Mouse (Mus musculus): Measurements from ENCODE around the gene Plekhg1.

Plekhg1 gene

GRCm38 (mm10) chr10:3740148-3740503 lies at the start of gene Plekhg1:
TSS of gene Plekhg1 (plus strand) at chr10:3740364.
- DNase-seq (ENCODE audit: low spot score): no peak

- DNase-seq (ENCODE audit: low spot score): no peak
Measured at GRCm38 (mm10) chr10:3692791-3693190, 47.4 kb upstream of the Plekhg1 start.

GRCm38 (mm10) chr10:3693699-3694280 lies 46.4 kb upstream of the Plekhg1 start:
- DNase-seq (ENCODE audit: low spot score): no peak

- no peak for DNase-seq (ENCODE audit: low spot score)
Measured at GRCm38 (mm10) chr10:3695332-3695905, 44.7 kb upstream of the Plekhg1 start.

- DNase-seq (ENCODE audit: low spot score): no peak
Measured at GRCm38 (mm10) chr10:3696727-3697348, 43.3 kb upstream of the Plekhg1 start.

- DNase-seq (ENCODE audit: low spot score): no peak
Measured at GRCm38 (mm10) chr10:3697500-3697899, 42.7 kb upstream of the Plekhg1 start.

GRCm38 (mm10) chr10:3700225-3701073 lies 39.7 kb upstream of the Plekhg1 start:
- no peak for DNase-seq (ENCODE audit: low spot score)

- no peak for DNase-seq (ENCODE audit: low spot score)
Measured at GRCm38 (mm10) chr10:3701832-3702231, 38.3 kb upstream of the Plekhg1 start.

GRCm38 (mm10) chr10:3702585-3702984 lies 37.6 kb upstream of the Plekhg1 start:
- no peak for DNase-seq (ENCODE audit: low spot score)

- no peak for DNase-seq (ENCODE audit: low spot score)
Measured at GRCm38 (mm10) chr10:3706231-3706630, 33.9 kb upstream of the Plekhg1 start.

- no peak for DNase-seq (ENCODE audit: low spot score)
Measured at GRCm38 (mm10) chr10:3710081-3710480, 30.1 kb upstream of the Plekhg1 start.

- no peak for DNase-seq (ENCODE audit: low spot score)
Measured at GRCm38 (mm10) chr10:3715302-3715943, 24.7 kb upstream of the Plekhg1 start.

GRCm38 (mm10) chr10:3718021-3718865 lies 21.9 kb upstream of the Plekhg1 start:
- DNase-seq (ENCODE audit: low spot score): no peak

GRCm38 (mm10) chr10:3720296-3720695 lies 19.9 kb upstream of the Plekhg1 start:
- no peak for DNase-seq (ENCODE audit: low spot score)

- no peak for DNase-seq (ENCODE audit: low spot score)
Measured at GRCm38 (mm10) chr10:3722339-3722738, 17.8 kb upstream of the Plekhg1 start.

- DNase-seq (ENCODE audit: low spot score): no peak
Measured at GRCm38 (mm10) chr10:3724665-3725064, 15.5 kb upstream of the Plekhg1 start.

GRCm38 (mm10) chr10:3729666-3730065 lies 10.5 kb upstream of the Plekhg1 start:
- DNase-seq (ENCODE audit: low spot score): no peak

- no peak for DNase-seq (ENCODE audit: low spot score)
Measured at GRCm38 (mm10) chr10:3730314-3730713, 9.8 kb upstream of the Plekhg1 start.

GRCm38 (mm10) chr10:3737034-3737433 lies 3.1 kb upstream of the Plekhg1 start:
- no peak for DNase-seq (ENCODE audit: low spot score)

GRCm38 (mm10) chr10:3740504-3741388 lies 582 bp downstream of the Plekhg1 start:
- no peak for DNase-seq (ENCODE audit: low spot score)

Data from T-cell, adult 2 months (primary cell).